Mouse (Mus musculus): Measurements from ENCODE around the gene Aars2. TPM values are rescaled to one million over a fixed set of nuclear protein-coding genes. Genes with fewer than 3 reads are reported as not detected.

Aars2 gene
- polyA plus RNA-seq, 1 experiment, result 29.9 TPM

DNA sequence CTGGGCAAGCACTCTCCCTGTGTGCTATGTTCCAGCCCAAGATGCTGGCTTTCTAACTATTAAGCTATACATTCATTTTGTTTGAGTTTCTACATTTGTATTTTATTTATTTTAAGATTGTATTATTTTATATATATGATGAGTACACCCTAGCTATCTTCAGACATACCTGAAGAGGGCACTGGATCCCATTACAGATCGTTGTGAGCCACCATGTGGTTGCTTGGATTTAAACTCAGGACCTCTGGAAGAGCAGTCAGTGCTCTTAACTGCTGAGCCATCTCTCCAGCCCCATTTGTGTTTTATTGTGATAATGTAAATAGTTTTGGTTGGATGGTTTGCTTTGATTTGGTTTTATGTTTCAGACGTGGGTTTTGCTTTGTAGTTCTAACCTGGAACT, 7.1 kb upstream of the Aars2 start:
- DNase-seq (ENCODE audit: extremely low spot score in 1 of 2, low spot score in 1 of 2), result no peak

DNA sequence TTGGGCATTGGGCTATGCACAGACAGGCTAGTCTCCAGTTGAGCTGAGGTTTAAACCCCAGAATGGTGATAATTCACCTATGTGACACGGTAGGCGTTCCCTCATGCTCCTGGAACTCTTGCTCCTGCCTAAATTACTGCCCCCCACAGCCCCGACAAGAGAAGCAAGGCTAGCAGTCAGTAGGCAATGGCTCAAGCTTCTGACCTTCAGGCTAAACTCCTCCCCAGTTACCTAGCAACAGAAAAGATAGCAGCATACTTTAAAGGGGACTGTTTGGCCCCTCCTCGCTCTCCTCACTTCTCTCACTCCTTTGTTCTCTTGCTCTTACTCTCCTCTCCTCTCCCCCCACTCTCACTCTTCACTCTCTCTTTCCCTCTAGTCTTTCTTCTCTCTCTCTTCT, 5.7 kb upstream of the Aars2 start:
- DNase-seq (ENCODE audit: extremely low spot score in 1 of 2, low spot score in 1 of 2), result no peak

DNA sequence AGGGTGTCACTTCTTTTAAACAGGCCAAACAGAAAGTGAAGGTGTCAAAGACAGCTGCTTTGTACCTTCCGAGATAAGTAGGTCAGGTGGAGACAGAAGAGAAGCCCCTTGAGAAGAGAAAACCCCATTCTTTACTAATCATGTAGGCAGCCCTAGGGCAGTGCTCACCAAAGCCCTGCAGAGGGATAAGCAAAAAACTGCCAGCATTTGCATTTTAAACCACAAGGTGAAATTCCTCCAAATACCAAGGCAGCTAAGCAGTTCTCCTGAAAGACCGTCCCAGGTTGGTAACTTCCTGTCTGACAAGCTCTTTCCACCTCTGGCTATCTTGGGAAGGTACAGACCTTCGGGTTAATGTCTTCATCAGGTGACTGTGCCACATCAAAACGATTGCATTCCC, 4.3 kb upstream of the Aars2 start:
- no peak for DNase-seq (ENCODE audit: extremely low spot score in 1 of 2, low spot score in 1 of 2)

DNA sequence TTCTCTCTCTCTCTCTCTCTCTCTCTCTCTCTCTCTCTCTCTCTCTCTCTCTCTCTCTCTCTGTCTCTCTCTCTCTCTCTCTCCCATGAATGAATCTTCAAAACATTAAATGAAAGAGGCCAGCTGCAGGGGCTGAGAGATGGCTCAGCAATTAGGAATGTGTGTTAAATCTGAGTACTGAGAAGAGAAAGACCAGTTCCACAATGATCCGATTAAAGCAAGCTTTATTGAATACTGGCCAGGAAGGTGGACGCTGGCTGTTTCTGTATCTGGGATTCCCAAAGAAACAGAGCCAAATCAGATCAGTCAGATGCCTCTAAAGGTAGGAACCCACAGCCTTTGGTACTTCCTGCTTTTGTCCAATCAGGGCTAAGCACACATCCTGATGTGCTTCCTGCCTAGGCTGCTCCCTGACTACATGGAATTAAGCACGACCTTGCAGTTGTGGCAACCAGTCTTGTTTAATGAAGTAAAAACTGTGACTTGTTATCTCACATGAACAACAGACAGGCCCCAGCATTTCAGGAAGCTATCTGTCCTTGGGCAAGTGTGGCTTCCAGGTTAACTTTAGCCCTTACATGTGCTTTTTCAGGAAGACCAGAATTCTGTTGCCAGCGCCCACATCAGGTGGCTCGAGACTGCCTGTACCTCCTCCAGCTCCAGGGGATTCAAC, 3.2 kb upstream of the Aars2 start:
- no peak for DNase-seq (ENCODE audit: extremely low spot score in 1 of 2, low spot score in 1 of 2)

DNA sequence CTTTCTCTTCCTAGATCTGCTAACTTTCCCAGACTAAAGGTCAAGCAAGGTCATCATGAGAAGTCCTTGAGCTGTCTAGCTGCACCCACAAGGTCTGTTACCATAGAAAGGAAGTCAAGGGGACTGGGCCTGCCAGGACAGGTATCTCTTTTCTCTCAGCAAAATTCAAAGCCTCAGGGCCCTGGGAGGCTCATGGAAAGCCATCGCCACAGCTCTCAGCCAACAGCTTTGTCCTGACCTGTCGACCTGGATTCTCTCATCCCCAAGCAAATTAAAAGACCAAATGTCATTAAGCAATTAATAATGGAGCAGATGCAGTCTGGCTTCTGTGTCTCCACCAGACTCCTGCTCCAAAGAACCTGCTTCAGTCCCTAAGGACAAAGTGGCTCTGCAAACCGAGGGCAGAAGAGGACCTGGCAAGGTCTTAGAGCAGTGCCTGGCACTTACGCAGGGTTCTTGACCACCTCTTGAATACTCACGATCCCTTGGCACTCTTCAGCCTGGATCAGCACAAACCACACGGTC, 638 bp upstream of the Aars2 start:
- no peak for DNase-seq (ENCODE audit: extremely low spot score in 1 of 2, low spot score in 1 of 2)

DNA sequence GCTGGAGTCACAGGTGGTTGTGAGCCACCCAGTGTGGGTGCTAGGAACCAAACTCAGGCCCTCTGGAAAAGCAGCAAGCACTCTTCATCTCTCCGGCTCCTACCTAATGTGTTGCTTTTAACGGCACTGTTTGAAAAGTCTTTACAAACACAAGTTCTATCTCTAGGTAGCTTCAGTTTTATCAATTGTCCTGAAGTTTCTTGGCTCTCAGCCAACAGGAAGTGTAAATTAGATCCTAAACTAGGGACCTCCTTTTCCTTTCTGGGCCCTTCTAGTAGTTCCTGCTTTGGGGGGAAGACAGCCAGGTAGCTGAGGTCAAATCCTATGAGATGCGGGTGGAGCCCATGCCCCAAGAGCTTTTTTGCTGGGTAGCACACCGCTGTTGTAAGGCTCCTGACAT, 4.2 kb downstream of the Aars2 start:
- DNase-seq (ENCODE audit: extremely low spot score in 1 of 2, low spot score in 1 of 2), result no peak

DNA sequence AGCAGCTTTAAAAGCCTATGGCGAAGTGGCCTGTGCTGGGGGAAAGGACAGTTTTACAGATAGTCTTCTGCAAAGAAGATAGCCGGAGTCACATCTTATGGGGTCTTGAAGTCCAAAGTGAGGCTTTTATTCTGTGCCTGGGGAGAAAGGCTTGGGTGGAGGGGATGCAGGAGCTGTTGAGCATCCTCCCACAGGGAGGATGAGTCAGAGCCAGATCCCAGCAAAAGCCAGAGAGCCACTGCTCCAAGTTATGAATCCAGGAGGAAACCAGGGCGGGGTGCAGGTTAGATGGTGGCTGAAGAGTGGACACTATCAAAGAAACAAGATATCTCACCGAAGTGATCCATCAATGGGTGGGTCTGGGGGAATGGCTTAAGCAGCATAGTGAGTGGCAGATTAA, 5.1 kb downstream of the Aars2 start:
- DNase-seq (ENCODE audit: extremely low spot score in 1 of 2, low spot score in 1 of 2), result no peak

DNA sequence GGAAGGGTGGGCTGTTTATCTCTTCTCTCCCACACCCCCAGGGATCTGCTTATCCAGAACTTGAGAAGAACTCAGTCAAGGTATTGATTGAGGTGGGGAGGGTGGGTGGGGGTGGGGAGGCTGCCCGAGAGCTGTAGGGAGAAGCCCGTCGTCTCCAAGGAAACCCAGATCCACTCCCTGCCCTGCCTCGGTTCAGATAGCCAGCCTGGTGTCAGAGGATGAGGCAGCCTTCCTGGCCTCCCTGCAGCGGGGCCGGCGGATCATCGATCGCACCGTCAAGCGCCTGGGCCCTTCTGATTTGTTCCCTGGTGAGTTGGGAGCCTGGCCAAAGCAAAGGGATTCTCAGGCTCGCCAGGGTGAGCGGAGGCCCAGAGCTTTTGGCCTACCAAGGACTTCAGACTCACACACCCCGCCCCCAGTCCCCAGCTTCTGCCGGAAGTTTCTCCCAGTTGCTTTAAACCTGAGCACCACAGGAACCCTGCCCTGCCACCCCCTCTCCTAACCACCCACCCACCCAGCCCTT, 8.6 kb downstream of the Aars2 start:
- no peak for DNase-seq (ENCODE audit: extremely low spot score in 1 of 2, low spot score in 1 of 2)

DNA sequence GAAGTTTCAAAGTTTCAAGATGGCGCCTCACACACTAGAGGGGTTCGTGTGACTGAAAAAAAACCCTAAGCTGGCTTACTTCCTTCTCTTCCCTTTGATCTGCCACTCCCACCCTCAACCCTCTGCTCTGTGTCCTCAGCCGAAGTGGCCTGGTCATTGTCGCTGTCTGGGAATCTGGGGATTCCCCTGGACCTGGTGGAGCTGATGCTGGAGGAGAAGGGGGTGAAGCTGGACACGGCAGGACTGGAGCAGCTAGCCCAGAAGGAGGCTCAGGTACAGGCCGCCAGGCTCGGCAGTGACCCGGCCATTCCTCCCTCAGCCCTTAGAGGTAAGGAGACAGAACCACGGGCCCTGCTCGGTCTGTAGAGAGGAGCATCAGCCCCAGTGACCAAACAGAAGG, 9.2 kb downstream of the Aars2 start:
- DNase-seq (ENCODE audit: extremely low spot score in 1 of 2, low spot score in 1 of 2), result no peak

DNA sequence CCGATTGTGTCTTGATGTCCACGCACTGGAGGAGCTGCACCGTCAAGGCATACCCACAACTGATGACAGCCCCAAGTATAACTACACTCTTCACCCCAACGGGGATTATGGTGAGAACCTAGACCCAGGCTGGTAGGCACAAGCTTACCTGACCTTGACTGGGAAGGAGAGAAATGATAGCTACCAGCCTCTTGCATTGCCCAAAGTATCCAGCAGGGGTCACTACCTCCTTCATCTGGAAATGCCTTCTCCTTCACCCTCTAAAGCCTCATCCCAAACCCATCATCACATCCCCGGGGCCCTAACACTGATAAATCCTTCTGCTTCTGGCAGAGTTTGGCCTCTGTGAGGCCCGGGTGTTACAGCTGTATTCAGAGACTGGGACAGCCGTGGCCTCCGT, 9.8 kb downstream of the Aars2 start:
- DNase-seq (ENCODE audit: extremely low spot score in 1 of 2, low spot score in 1 of 2), result peak in 1 of 2 experiments; percentile 93

DNA sequence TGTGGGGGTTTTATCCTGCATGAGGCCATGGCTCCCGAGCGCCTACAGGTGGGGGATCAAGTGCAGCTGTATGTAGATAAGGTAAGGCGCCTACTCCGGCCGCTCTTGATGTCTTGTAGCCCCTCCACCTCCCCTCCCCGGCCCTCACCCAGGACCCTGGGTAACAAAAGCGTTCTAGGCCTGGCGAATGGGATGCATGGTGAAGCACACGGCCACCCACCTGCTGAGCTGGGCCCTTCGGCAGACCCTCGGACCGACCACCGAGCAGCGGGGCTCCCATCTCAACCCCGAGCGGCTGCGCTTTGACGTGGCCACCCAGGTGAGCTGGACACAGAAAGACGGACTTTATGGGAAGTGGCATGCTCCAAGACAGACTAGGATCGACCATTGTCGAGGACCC, 10.5 kb downstream of the Aars2 start:
- DNase-seq (ENCODE audit: extremely low spot score in 1 of 2, low spot score in 1 of 2), result no peak

DNA sequence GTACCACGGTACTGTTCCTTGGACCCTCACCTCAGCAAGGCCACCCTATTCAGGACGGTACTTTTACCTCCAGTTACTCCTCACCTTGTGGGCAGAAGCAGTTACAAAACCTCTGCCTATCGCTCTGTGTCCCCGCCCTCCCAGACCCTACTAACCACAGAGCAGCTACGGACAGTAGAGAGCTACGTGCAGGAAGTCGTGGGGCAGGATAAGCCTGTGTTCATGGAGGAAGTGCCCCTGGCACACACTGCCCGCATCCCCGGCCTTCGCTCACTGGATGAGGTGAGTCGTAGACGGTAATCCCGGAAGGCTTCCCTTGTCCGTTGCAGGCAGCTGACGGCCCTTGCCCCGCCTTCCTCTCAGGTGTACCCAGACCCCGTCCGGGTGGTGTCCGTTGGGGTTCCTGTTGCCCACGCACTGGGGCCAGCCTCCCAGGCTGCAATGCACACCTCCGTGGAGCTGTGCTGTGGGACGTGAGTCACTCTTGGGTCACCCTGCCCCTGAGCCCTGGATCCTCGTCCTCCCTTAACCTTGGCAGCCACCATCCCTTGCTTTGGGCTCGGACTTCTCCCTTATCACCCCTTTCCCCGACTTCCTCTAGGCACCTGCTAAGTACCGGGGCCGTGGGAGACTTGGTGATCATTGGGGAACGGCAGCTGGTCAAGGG, 11.0 kb downstream of the Aars2 start:
- DNase-seq (ENCODE audit: extremely low spot score in 1 of 2, low spot score in 1 of 2), result no peak

DNA sequence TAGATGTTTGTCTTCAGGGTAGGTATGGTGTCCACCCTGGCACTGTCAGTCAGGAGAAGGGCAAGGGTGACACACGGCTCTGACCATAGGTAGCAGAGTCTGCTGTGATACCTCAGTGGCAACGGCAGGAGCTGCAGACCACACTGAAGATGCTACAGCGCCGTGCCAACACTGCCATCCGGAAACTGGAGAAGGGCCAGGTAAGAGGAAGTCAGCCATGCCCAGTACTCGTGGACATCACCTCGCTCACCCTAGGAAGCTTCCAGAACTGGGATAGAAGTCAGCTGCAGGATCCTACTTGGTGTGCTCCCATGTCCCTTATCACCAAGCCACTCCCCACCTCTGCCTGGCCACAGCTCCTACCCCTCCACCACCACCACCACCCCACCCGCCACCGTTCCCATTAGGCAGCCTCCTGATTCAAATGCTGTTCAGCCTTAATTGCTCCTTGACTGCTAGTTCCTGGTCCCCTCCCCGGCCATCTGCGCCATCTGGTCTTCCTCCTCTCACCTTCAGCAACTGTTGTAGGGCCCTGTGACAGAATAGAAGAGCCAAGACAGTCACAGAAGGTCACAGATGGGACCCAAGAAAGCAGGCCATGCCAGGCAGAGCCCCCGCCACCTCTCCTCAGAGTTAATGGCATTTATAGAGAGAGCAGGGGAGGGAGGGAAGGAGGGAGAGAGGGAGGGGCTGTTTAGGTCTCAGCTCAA, 12.3 kb downstream of the Aars2 start:
- DNase-seq (ENCODE audit: extremely low spot score in 1 of 2, low spot score in 1 of 2), result no peak

DNA sequence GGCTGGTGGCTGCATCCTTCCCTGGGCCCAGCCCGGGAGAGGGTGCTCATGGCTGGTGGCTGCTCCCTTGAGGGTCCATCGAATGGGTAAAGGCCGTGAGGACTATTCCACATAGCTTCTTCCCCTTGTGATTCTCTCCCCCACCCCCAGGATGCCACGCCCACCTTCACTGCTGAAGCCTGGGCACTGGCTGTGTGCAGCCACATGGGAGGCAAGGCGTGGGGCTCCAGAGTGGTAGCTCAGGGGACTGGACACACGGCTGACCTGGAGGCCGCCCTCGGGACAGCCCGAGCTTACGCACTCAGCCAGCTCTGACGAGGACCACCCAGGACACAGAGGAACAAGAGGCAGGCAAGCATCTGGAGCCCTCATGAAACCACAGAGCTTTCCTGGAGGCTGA, 13.5 kb downstream of the Aars2 start:
- no peak for DNase-seq (ENCODE audit: extremely low spot score in 1 of 2, low spot score in 1 of 2)

DNA sequence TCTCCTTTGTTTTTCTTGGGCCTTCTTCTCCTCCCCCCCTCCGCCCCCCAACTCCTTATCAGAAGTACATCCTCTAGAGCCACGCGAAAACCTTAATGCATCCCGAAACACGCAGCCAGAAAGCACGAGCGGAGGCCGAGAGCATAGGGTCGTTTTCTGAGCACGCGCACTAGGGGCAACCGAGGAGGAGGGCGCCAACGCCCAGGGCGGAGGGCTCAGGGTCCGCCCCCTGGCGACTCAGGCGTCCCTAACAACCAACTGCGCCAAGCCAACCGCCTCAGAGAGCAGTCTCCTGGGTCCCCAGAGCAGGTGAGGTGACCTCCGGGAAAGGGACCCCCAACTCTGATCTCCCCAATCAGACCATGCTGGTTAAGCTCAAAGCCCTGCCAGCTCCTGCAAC, 16.6 kb downstream of the Aars2 start, which contains the start of gene Tcte1:
Tcte1 (plus strand) TSS at position 172 of the 400 bp plus-strand sequence.
- no peak for DNase-seq (ENCODE audit: extremely low spot score in 1 of 2, low spot score in 1 of 2)

DNA sequence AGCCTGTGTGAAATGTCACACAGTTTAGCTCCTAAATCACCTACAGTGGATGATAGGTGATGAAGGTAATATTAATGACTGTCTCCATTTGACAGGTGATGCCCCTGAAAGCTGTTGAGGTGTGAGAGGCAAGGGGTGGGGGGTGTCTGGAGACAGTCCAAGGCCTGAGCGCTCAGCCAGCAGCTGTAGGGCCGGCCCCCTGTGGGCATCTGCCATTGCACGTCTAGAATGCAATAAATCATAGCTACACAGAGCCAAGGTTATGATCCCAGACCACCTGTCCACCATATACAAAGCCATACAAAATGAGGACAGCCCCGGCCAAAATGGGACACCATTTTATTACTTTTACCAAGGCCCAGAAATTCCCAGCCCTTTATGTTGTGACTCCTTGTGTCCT, 18.3 kb downstream of the Aars2 start:
- no peak for DNase-seq (ENCODE audit: extremely low spot score in 1 of 2, low spot score in 1 of 2)

DNA sequence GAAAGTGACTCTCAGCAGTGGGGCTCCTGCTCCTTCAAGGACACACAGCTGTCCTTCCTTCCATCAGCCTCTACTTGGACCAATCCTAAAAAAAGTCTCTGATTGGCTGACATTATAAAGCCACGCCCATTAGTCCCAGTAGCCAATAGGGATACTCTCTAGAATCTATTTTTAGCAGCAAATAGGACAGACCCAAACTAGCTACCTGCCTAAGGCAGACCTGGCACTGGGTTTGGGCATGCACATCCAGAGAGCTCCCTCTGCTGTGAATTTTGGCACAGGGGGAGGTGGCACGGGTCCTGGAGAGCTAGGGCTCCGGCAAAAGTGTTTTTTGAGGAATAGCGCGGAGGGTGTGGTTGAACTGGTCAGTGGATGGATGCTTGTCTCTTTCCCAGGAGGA, 19.9 kb downstream of the Aars2 start:
- no peak for DNase-seq (ENCODE audit: extremely low spot score in 1 of 2, low spot score in 1 of 2)

DNA sequence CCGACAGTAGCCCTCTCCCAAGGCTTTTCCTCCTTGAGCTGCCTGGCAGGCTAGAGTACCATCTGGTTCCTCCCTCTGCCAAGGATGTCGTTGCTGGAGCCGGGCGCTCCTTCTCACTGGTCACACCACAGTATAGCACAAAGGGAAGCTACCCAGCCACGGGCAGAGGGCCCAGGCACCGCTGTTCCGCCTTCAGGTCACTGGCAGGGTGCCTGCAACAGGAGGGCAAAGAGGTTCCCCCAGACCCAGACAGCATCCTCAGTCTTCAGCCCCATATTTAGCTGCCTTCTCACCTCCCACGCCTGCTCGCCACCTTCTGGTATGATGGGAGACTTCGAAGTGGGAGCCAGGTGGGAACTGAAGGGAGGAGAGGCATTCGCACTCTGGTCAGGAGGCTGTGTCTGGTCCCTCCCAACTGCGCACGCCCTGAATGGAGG, 23.7 kb downstream of the Aars2 start:
- DNase-seq (ENCODE audit: extremely low spot score in 1 of 2, low spot score in 1 of 2), result peak; percentile 73 to 84

DNA sequence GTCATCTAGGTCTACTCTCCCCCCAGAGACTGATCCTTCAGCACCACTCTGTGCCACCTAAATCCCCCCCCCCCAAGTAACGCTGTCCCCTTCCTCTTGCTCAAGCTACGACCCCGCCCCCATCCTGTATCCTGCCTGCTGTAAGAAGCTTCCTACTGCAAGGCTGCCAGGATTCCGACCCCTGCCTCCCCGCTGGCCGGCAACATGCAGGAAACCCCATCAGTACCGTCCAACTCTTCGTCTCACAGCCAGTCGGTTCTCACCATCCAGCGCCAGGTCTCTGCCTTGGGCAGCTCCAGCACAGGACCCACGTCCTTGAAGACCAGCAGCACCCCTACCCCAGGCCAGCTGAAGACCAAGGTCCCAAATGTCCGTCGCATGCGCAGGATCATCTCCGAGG, 26.3 kb downstream of the Aars2 start:
- no peak for DNase-seq (ENCODE audit: extremely low spot score in 1 of 2, low spot score in 1 of 2)

DNA sequence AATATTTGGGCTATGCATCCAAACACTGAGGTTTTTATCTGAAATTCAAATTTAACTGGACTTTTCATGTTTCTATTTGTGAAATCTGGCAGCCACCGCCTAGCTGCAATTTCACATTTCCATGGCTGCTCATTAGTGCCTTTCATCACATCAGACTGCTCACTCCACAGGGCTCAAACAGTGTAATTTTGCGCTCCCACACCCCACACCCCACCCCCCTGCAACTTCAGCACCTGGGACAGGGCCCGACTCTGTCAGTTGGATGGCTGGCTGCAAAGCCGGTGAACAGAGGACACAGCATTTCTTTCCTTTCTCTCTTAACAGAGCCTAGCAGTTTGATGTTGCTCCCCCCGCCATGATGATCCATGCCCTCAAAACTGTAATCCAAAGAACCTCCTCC, 29.6 kb downstream of the Aars2 start:
- DNase-seq (ENCODE audit: extremely low spot score in 1 of 2, low spot score in 1 of 2), result no peak

DNA sequence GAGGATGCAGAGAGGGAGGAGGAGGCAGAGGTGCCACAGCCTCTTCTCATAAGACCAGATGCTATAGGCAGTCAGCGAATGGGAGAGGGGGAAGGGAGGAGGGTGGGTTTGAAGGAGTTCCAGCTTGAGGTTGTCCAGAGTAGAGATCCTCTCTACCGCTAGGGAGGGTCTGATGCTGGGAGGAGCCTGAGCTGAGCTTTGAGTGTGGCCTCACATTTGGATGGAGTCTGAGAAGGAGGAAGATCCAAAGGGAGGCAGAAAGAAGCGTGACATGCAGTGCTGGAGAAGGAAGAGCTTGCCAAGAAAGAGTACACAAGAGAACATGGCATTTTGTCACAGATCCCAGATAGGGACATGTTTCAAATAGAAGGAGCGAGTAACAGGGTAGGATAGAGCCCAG, 31.8 kb downstream of the Aars2 start:
- no peak for DNase-seq (ENCODE audit: extremely low spot score in 1 of 2, low spot score in 1 of 2)
